Mouse (Mus musculus): Measurements from ENCODE around the gene 1700069L16Rik.

Gene 1700069L16Rik

GRCm38 (mm10) chr5:113724446-113724845 lies at the start of gene 1700069L16Rik:
Gene 1700069L16Rik (minus strand): TSS chr5:113724772.
- peak; percentile 87 for DNase-seq

GRCm38 (mm10) chr5:113773664-113774063 lies 49.1 kb upstream of the 1700069L16Rik start:
- peak; percentile 93 for DNase-seq

GRCm38 (mm10) chr5:113772905-113773519 lies 48.4 kb upstream of the 1700069L16Rik start:
- peak; percentile 8 for DNase-seq

GRCm38 (mm10) chr5:113772450-113772895 lies 47.9 kb upstream of the 1700069L16Rik start, which contains the start of the genes Sart3 and Iscu:
Gene Sart3 (minus strand): TSS chr5:113772510.
Gene Iscu (plus strand): TSS chr5:113772748.
- peak; percentile 93 for DNase-seq

- DNase-seq, result peak; percentile 94
These were observed 46.9 kb upstream of the 1700069L16Rik start for GRCm38 (mm10) chr5:113771213-113772162.

- DNase-seq, result no peak
These were observed 44.2 kb upstream of the 1700069L16Rik start for GRCm38 (mm10) chr5:113768806-113769205.

- no peak for DNase-seq
These were observed 41.3 kb upstream of the 1700069L16Rik start for GRCm38 (mm10) chr5:113765641-113766526.

GRCm38 (mm10) chr5:113764426-113764825 lies 39.9 kb upstream of the 1700069L16Rik start:
- no peak for DNase-seq

- DNase-seq, result no peak
These were observed 37.0 kb upstream of the 1700069L16Rik start for GRCm38 (mm10) chr5:113761585-113761984.

GRCm38 (mm10) chr5:113755347-113756030 lies 30.9 kb upstream of the 1700069L16Rik start:
- DNase-seq, result no peak

- DNase-seq, result no peak
These were observed 27.1 kb upstream of the 1700069L16Rik start for GRCm38 (mm10) chr5:113751521-113752157.

GRCm38 (mm10) chr5:113748556-113749331 lies 24.2 kb upstream of the 1700069L16Rik start:
- no peak for DNase-seq

GRCm38 (mm10) chr5:113747629-113748028 lies 23.1 kb upstream of the 1700069L16Rik start:
- DNase-seq, result no peak

GRCm38 (mm10) chr5:113737607-113738237 lies 13.2 kb upstream of the 1700069L16Rik start:
- DNase-seq, result no peak

GRCm38 (mm10) chr5:113736522-113737164 lies 12.1 kb upstream of the 1700069L16Rik start:
- DNase-seq, result no peak

- peak; percentile 8 for DNase-seq
These were observed 11.5 kb upstream of the 1700069L16Rik start for GRCm38 (mm10) chr5:113736113-113736502.

- peak; percentile 96 for DNase-seq
These were observed 11.0 kb upstream of the 1700069L16Rik start, which contains the start of gene Ficd for GRCm38 (mm10) chr5:113735345-113736112. Gene Ficd (plus strand): TSS chr5:113735803.

- no peak for DNase-seq
These were observed 10.4 kb upstream of the 1700069L16Rik start for GRCm38 (mm10) chr5:113735023-113735344.

GRCm38 (mm10) chr5:113734376-113734775 lies 9.8 kb upstream of the 1700069L16Rik start:
- DNase-seq, result no peak

Data from lung, postnatal 36 days (tissue).